Mouse (Mus musculus): Measurements from ENCODE around the gene Fbl. TPM values are rescaled to one million over a fixed set of nuclear protein-coding genes. Genes with fewer than 3 reads are reported as not detected.

Fbl gene
- 100 to 1,000 TPM; 113 to 121 TPM for total RNA-seq (2021)

GRCm38 (mm10) chr7:28169489-28170422, at the start of gene Fbl:
Fbl (plus strand) TSS chr7:28169710.
- intact Hi-C loops (cut with DNase I), result loop anchor here (5.0 kb wide), 1 partner anchor 117 kb away; the partner anchor contains the start of gene Psmc4
- peak; percentile 92 for DNase-seq

GRCm38 (mm10) chr7:28129166-28129565, 40.3 kb upstream of the Fbl start, which contains the start of gene 9530053A07Rik:
9530053A07Rik (plus strand) TSS chr7:28129466.
- intact Hi-C loops (cut with DNase I), result no loop called here
- no peak for DNase-seq

- intact Hi-C loops (cut with DNase I), result no loop called here
- peak; percentile 63 for DNase-seq
Measured at GRCm38 (mm10) chr7:28137613-28138012, 31.9 kb upstream of the Fbl start.

GRCm38 (mm10) chr7:28148263-28148662, 21.2 kb upstream of the Fbl start:
- intact Hi-C loops (cut with DNase I), result no loop called here
- DNase-seq, result peak; percentile 79

GRCm38 (mm10) chr7:28149841-28150240, 19.7 kb upstream of the Fbl start:
- intact Hi-C loops (cut with DNase I), result loop anchor here (10.0 kb wide), 1 partner anchor 45 kb away; no protein-coding TSS in a partner anchor

GRCm38 (mm10) chr7:28151584-28152221, 17.8 kb upstream of the Fbl start:
- intact Hi-C loops (cut with DNase I), result loop anchor here (10.0 kb wide), 1 partner anchor 47 kb away; no protein-coding TSS in a partner anchor
- peak; percentile 63 for DNase-seq

More at GRCm38 (mm10) chr7:28149841-28150240, 19.7 kb upstream of the Fbl start:
- no peak for DNase-seq

- intact Hi-C loops (cut with DNase I), result loop anchor here (10.0 kb wide), 1 partner anchor 49 kb away; no protein-coding TSS in a partner anchor
- peak; percentile 62 for DNase-seq
Measured at GRCm38 (mm10) chr7:28153595-28153994, 15.9 kb upstream of the Fbl start.

- no peak for DNase-seq
- intact Hi-C loops (cut with DNase I), result loop anchor here (10.0 kb wide), 1 partner anchor 54 kb away; no protein-coding TSS in a partner anchor
Measured at GRCm38 (mm10) chr7:28159292-28159691, 10.2 kb upstream of the Fbl start.

- no peak for DNase-seq
- intact Hi-C loops (cut with DNase I), result loop anchor here (10.0 kb wide), 1 partner anchor 55 kb away; no protein-coding TSS in a partner anchor
Measured at GRCm38 (mm10) chr7:28159893-28160292, 9.6 kb upstream of the Fbl start.

- intact Hi-C loops (cut with DNase I), result no loop called here
- DNase-seq, result no peak
Measured at GRCm38 (mm10) chr7:28161163-28161749, 8.3 kb upstream of the Fbl start.

- DNase-seq, result no peak
- intact Hi-C loops (cut with DNase I), result loop anchor here (5.0 kb wide), 1 partner anchor 113 kb away; the partner anchor contains the start of gene Psmc4
Measured at GRCm38 (mm10) chr7:28165406-28165805, 4.1 kb upstream of the Fbl start.

GRCm38 (mm10) chr7:28168320-28169115, 992 bp upstream of the Fbl start:
- peak; percentile 89 for DNase-seq
- intact Hi-C loops (cut with DNase I), result loop anchor here (5.0 kb wide), 1 partner anchor 116 kb away; the partner anchor contains the start of gene Psmc4

GRCm38 (mm10) chr7:28175358-28175757, 5.8 kb downstream of the Fbl start:
- no peak for DNase-seq

GRCm38 (mm10) chr7:28179228-28179627, 9.7 kb downstream of the Fbl start, which contains the start of gene Dyrk1b:
Dyrk1b (plus strand) TSS chr7:28179469.
- peak; percentile 99 for DNase-seq
- intact Hi-C loops (cut with DNase I), result no loop called here

More at GRCm38 (mm10) chr7:28175358-28175757, 5.8 kb downstream of the Fbl start:
- intact Hi-C loops (cut with DNase I), result no loop called here

GRCm38 (mm10) chr7:28179741-28180377, 10.3 kb downstream of the Fbl start:
- DNase-seq, result peak; percentile 96
- intact Hi-C loops (cut with DNase I), result loop anchor here (10.0 kb wide), 1 partner anchor 125 kb away; the partner anchor contains the start of gene Dll3

GRCm38 (mm10) chr7:28180890-28181289, 11.4 kb downstream of the Fbl start:
- intact Hi-C loops (cut with DNase I), result loop anchor here (10.0 kb wide), 1 partner anchor 124 kb away; the partner anchor contains the start of gene Dll3
- DNase-seq, result no peak

GRCm38 (mm10) chr7:28181376-28181775, 11.9 kb downstream of the Fbl start:
- intact Hi-C loops (cut with DNase I), result loop anchor here (10.0 kb wide), 1 partner anchor 123 kb away; the partner anchor contains the start of gene Dll3
- no peak for DNase-seq

GRCm38 (mm10) chr7:28182320-28182719, 12.8 kb downstream of the Fbl start:
- DNase-seq, result peak; percentile 4

GRCm38 (mm10) chr7:28185884-28186283, 16.4 kb downstream of the Fbl start:
- intact Hi-C loops (cut with DNase I), result loop anchor here (10.0 kb wide), 1 partner anchor 119 kb away; the partner anchor contains the start of gene Dll3
- no peak for DNase-seq

More at GRCm38 (mm10) chr7:28182320-28182719, 12.8 kb downstream of the Fbl start:
- intact Hi-C loops (cut with DNase I), result loop anchor here (10.0 kb wide), 1 partner anchor 122 kb away; the partner anchor contains the start of gene Dll3
